Mouse (Mus musculus) layer of hippocampus, adult 9-11 months (tissue): ENCODE results near the gene Olfr1471.
"Not testable (repeated sequence)": the region's sequence is repeated elsewhere in the genome, so short reads cannot be mapped to it uniquely, and the experiment has no call there.

Experiments
- DNase-seq: peaks from one replicate; pipeline ENCODE4 v3.0.0; 2022

Olfr1471 gene

DNA sequence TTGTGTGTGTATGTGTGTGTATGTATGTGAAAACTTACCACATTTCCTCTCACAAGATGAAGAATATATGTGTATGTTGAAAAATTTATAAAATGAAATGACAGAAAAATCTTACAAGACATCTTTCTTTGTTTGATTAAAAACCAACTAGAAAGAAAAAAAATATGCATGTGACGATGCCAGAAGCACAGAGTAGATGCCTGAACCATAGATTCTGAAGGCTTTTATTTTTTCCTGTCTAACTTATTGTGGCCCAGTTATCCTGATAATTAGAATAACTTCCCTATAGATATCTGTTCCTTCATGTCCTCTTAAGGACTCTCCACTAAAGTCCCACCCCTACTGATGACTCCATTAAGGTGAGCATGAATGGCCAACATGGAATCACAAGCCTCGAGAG lies at the start of gene Olfr1471:
Gene Olfr1471 (plus strand): TSS at position 301 of the 400 bp plus-strand sequence.
- not testable (repeated sequence) for DNase-seq

GRCm38 (mm10) chr19:13407549-13407948 lies 35.7 kb upstream of the Olfr1471 start, which contains the start of gene Olfr1469:
Olfr1469 (plus strand) TSS chr19:13407849.
- no peak for DNase-seq

GRCm38 (mm10) chr19:13455986-13456385 lies 12.8 kb downstream of the Olfr1471 start, which contains the start of gene Olfr1472:
Olfr1472 (minus strand) TSS chr19:13456086.
- DNase-seq = no peak

- DNase-seq = not testable (repeated sequence)
Observed at GRCm38 (mm10) chr19:13469265-13469664, 26.1 kb downstream of the Olfr1471 start, which contains the start of gene Olfr1474. Olfr1474 (plus strand) TSS chr19:13469565.

- DNase-seq = no peak
Observed at GRCm38 (mm10) chr19:13480096-13480495, 36.9 kb downstream of the Olfr1471 start, which contains the start of gene Olfr1475. Olfr1475 (minus strand) TSS chr19:13480196.

DNA sequence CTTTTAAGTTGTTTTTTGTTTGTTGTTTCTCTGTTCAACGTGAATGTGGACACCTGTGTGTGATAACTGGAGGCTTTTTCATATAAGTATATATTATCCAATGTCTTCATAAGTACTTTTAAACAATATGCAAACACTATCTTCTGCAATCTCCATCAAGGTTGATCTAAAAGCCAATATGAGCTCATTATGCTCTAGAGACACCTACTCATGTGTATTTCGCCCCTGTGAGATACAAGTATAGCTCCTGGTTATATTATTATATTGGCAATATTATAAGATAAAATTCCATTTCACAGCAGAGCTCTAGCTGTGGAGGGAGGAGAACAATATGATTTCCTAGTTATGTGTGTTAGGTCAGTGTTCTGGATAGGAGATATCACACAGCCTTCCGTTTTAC lies 57.0 kb downstream of the Olfr1471 start, which contains the start of gene Olfr1477:
Gene Olfr1477 (plus strand): TSS at position 301 of the 400 bp plus-strand sequence.
- no peak for DNase-seq
